Mouse (Mus musculus) embryo, embryonic 11 days (tissue): Measurements from ENCODE around the gene Polr1e.
A peak's percentile ranks its signal among the peaks of the same experiment; 100 is the strongest.
"Not testable (repeated sequence)": the region's sequence is repeated elsewhere in the genome, so short reads cannot be mapped to it uniquely, and the experiment has no call there.

Experiments
- DNase-seq: peaks from one replicate; pipeline ENCODE4 v3.0.0-alpha.2; 2015

The Polr1e gene

DNA sequence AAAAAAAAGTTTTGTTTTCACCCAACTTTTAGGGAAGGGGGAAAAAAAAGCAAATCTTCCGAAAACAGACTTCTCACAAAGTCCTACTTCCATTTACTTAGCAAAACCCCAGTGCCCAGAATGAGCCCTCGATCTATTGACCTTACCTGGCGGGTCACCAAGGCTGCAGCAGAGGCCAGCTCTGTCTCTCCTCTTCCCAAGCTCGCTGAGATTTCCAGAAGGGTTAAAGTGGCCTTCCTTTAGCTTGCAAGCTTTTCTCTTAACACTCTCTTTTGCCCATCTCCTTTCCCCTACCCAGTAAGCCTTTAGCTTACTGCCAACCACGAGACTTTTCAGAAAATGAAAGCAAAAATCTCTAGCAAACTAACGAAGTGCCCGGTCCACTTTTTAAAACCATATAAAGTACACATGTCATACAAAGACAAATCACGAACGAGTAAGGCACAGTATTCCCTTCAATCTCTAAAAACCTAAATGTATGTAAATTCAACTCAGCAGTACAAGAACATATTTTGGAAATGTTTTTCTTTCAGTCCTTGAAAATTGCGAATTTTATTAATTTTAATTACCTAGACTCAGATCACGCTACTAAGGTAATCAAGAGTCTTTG is 7.5 kb upstream of the Polr1e start:
- no peak for DNase-seq

DNA sequence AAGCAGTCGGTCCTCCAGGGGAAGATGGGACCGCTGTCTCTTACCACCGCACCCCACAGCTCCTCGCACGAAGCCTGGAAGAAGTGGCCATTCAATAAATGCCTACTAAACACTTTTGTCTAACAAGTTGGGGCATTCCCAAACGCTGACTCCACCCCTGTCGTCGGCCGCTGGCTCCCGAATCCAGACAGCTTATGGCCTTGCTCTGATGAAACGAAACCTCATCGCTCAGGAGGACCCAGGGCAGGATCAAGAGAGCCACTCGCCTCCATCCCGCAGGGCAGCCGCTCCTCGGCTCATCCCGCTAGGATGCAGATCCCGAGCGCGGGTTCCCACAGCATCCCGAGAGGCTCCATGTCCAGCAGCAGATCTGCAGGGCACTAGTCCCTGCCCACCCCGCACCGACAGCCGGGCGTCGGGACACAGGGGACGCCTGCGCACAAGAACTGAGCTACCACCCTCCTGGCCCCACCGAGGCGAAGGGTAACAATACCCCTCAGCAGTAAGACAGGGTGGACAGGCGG is 6.7 kb upstream of the Polr1e start:
- DNase-seq = no peak

DNA sequence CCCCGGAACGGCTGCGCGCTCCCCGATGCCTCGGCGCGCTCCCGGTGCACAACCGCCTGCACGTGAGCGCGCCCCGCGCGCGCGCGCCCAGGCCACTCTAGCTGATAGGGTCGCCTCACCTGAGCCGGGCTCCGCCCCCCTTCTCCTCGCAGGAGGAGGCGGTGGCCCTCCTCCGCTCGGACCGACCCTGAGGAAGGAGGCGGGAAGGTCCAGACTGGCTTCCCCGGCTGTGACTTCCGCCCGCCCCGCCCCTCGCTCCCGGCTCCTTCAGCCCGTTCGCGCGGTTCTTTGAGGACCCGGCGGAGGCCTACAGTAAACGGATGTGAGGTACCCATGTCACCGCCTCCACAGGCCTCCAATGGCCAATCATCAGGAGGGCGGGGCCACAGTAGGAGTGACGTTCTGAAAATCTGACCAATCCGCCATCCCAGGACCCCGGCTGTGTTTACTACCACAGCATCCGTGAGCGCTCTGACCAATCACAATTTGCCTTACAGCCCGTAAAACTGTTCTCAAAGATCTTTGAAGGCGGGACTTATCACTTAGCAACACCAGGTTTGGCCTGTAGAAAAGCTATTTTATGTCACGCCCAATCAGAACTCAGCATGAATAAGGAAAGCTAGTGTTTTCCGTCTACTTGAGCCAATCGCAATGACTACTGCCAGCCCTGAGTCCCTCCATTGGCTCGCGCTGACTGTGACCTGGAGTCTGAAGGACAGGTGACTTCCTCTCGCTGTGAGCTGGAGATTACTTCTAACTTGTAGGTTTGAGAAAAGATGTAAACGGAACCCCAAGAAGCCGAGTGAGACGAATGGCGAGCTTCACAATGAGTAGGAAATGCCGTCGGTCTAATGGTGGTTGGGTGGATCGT is 6.0 kb upstream of the Polr1e start, which contains the start of gene Zbtb5:
Zbtb5 (minus strand) TSS at position 308 of the 871 bp plus-strand sequence.
- DNase-seq = peak; percentile 100

DNA sequence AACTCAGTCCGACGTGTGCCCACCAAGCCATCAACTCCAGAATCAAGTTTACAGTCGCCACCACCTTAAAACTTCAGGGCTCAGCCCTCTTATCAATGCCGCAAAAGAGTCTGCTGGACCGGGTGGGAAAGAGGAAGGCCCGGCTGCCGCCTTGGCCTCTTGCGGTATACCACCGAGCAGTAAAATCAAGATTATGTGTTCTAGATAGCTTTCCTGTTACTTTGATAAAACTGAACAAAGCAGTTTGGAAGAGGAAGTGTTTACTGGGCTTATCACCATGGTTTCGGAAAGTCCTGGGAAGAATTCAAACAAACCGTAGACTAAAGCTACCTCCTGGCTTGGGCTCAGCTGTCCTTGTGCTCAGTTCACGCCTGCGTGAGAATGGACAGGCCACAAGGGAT is 5.4 kb upstream of the Polr1e start:
- DNase-seq = peak; percentile 14

DNA sequence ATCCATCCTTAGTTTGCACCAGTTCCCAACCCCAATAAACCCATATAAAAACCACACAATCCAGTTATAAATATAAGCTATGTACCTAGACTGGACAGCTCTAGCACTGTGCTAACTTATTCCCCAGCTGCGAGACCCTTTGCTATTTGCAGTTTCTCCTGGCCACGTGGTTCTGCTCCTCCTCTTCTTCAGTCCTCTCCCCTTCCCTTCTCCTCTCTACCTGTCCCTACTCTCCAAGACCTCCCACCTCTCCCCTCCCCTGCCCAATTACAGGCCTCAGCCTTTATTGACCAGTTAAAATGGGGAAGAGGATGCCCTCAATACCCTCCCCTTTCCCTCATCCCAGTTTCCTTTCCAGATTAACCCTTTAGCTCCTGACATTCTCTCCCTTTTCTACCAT is 4.8 kb upstream of the Polr1e start:
- no peak for DNase-seq

DNA sequence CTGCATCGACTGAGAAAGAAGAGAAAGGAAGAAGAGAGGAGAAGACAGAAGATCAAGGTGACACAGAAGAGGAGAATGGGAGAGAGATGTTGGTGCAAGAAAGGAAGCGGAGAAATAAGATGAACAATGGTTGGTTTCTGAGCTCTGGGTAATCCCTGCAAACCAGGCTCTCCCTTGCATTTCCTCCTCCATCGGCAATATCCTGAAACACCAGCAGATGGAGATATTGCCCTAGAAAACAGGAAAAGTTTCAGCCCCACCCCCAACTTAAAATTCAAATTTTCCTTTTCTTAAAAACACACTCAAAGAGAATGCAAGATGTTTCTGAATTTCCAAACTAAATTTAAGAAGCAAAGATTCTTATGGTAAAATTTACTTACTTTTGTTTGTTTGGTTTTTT is 2.8 kb upstream of the Polr1e start:
- peak; percentile 66 for DNase-seq

DNA sequence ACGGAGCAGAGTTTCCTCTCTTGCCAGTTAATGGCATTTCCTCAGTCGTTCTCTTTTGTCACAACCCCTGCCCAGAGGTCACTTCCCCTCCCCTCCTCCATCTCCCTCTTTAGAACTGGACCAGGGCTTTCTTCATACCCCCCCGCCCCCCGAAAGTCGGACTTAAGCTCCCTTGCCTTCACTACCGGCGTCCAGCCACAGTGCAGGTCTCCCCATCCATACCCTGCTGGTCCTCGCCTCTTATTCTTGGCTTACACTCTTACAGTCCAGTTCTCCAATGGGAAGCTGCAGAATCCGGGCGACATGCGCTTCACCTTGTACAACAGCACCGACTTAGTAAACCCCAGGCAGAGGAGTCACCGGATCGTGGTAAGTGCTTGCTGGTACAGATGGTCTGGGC is 626 bp downstream of the Polr1e start:
- DNase-seq = no peak

DNA sequence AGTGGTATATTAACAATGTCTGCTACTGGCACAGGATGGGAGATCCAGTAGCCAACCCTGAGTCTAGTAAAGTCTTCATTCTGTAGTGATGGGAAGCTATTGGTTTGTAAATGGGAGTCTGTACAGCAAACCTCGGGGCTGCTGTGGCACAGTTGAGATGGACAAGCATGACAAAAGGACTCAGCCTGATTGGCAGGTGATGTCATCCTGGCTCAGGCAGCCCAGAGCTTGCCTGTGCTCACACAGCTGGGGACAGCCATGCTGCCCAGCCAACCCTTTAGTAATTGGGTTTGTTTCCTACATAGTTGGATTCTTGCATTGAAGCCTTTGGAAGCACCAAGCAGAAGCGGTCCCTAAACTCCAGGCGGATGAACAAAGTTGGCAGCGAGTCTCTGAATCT is 8.1 kb downstream of the Polr1e start:
- no peak for DNase-seq

DNA sequence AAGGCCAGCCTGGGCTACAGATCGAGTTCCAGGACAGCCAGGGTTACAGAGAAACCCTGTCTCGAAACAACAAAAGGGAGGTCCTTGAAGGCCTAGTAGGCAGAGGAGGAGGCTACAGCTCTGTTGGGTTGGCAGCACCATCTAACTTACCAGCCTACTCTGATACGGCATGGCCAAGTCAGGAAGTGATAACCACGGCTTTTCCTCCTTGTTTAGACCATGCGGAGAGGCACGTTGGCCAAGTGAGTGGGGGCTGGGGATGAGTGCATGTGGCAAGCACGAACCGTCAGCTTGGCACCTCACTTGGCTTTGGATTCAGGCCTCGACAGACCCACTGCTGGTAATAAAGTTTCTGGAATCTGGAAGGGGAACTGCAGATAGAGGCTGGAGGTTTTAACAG is 14.2 kb downstream of the Polr1e start:
- DNase-seq = no peak

DNA sequence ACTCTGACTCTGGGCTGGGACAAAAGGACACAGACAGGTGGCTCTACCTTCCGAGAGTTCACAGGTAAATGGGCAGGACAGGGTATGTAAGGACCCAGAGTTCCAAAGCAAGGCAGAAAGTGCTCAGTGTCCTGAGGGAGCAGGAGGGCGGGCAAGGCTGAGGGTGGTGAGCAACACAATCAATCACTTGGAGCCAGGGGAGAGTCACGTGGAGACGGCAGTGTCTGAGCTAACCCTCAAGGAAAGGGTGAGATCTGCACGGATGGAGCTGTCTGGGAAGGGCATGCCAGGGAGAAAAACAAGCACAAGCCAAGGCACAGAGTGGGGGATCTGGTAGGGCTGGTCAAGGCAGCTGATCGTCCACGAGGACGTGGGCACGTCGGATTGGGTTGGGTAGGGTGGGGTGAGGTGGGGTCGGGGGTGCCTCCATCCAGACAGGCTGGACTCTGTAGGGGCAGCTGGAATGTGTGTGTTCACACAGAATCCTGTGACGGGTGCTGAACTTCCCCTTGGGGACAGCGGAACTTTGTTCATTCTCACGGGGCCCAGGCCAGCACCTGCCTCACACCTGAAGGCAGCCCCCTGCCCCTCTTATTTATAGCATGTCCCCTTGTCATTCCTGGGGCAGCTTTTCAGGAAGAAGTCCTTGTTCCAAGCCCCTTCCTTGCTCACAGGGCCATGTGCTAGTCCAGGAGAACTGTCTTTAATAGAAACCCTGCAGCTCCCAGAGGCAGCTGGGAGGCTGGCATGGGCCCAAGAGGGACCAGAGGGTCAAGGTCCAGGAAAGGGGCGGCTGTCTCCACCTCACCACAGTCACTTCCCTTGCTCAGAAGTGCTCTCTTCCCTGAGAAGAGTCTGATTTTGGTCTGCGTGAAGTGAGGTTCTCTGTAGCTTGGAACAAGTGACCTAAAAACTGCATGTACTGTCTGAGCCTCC is 16.6 kb downstream of the Polr1e start:
- no peak for DNase-seq

DNA sequence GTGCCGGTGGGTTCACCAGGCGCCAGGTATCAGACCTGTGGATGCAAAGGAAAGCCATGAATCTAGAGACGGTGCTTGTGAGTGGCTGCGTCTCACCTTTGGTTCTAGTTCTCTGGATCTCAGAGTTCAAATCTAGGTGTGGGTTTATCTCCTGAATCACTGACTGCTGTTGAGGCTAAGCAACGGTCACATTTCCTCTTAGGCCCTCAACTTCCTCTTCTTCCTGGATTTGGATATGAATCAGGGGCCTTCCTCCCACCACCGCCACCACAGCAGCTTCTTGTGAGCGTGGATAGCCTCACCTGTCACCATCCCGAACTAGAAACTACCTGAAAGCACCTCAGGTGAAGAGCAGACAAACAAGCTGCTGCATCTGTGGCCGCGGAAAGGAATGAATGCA is 17.7 kb downstream of the Polr1e start:
- no peak for DNase-seq

DNA sequence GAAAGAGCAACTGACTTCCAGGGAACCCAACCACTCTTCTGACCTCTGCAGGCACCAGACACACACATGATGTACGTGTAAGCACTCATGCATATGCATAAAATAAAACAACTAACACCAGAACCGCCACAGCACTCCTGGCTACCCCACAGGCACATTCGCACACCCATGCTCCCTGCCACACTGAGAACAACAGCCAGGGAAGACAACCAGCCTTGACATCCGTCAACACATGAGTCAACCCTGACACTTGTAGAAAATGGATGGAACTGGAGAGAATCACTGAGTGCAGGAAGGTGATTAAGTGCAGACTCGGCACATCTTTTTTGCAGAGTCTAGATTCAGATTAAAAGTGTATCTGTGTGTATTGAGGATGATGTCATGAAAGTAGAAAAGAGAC is 18.2 kb downstream of the Polr1e start:
- no peak for DNase-seq

DNA sequence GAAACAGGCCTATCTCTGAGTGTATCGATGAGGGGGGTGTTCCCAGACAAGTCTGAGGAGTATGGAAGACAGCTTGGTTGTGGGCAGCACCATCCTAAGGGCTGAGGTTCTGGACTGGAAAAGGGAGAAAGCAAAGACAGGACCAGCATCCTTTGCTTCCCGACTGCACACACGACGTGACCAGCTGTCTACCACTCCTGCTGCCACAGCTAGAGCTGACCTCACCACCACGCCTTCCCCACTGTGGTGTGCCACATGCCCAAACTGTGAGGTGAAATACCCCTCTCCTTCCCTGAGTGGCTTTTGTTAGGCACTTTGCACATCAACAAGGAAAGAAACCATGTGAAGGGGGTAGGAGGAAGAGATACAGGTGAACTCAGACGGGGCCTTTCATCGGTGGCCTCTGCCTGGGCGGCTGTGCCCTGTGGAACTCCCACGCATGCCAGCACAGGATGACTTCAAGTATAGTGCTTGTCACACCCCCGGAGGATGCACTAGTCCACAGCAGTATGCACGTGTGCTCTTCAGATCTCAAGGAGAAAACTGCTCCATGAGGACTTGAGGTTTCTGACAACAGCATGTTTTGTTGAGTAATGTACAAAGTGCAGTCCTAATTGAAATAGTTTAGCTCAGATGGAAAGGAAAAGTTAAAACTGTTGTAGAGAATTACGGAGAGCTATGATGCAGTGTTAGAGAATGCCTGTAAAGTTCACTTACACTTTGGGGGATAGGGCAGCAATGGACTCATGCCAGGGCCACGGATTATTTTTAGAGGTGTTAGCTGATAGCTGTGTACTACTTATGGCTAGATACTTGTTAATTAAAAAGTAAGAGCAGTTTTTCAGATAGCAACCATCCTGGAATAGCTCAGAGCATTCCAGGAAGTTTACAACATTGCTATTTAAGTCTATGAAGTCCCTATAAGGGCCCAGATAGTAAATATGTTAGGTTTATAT is 19.4 kb downstream of the Polr1e start:
- DNase-seq = no peak

DNA sequence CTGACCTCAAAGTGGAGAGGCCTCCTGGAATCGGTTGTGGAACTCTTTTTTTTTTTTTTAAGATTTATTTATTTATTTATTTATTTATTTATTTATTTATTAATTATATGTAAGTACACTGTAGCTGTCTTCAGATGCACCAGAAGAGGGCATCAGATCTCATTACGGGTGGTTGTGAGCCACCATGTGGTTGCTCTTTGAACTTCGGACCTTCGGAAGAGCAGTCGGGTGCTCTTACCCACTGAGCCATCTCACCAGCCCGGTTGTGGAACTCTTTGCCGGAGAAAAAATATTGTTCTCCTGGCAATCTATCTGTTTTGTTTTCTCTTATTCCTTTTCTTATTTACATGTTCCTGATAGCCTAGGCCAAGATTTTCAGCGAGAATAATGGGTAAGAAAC is 20.5 kb downstream of the Polr1e start:
- not testable (repeated sequence) for DNase-seq

DNA sequence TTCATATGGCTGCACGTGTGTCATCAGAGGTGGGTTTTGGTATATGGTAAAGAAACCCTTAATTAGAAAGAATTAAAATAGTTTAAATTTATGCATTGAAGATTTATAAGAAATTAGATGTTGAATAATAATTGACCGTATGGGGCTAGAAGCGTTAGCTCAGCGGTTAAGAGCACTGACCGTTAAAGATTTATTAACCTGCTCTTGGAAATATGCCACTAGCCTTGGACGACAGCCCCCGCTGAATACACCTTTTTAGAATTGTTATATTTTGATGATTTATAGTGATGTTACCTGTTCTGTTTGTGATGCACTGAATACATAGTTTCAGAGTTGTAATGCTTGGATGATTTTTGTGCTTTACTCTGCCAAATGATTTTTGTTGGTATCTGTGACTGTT is 21.2 kb downstream of the Polr1e start:
- DNase-seq = not testable (repeated sequence)

DNA sequence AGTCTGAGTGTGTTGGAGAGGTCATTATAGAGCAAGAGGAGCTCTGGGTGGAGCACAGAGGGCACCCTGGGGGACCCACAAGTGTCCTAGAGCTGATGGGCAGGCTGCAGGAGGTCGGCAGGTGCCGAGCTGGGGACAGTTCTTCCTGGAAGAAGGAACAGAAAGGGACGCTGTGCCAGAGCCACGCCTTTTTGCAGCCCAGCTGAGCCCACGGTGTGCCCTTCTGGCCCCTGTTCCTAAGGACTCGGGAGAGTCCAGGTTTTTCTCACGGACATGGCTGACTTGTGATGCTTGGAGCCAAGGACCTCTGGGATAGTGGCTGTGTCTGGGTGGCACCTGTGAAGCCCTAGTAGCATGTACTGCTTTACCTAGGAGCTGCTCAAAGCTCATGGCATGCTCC is 22.4 kb downstream of the Polr1e start:
- no peak for DNase-seq

DNA sequence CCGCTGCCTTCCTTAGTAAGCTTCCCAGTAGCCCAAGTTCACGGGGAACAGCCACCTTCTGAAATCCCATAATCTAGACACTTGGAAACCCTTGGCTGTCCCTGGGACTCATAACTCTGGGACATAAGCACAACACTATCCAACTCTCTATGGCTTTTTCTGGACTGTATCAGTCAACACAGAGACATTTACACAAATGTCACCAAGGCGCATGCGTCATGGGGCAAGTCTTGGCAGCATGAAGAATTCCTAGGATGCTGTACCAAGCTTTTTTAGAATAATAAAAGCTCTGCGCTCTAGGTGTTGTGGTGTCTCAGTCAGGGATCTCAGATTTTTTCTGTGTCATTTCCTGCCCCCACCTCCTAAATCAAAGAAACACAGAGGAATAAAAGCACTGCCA is 28.3 kb downstream of the Polr1e start:
- no peak for DNase-seq

DNA sequence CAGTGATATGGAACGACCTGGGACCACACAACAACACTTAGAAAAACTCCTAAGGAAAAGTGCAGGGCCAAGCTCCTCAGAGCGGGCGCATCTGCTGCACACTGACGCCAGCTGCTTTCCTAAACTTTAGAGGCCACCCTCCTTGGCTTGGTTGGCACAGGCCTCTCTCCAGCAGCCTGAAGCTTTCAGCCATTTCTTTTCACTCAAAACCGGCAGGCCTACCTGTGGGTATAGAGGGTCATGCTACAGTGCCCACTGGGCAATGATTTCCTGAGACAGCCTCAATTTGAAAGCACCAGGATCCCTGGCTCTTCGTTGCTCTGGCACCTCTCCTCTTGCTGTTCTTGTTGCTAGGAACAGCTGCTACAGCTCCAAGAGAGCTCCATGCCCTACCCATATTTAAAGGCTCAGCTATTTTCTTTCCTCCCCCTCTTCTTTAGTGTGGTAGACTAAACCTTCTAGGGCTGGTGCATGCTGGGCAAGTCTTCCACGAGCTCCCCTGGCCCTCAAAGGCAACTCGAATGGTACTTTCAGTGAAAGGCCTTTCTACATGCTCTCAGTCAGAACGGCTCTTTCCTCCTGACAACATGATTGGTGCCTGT is 29.0 kb downstream of the Polr1e start:
- DNase-seq = no peak

DNA sequence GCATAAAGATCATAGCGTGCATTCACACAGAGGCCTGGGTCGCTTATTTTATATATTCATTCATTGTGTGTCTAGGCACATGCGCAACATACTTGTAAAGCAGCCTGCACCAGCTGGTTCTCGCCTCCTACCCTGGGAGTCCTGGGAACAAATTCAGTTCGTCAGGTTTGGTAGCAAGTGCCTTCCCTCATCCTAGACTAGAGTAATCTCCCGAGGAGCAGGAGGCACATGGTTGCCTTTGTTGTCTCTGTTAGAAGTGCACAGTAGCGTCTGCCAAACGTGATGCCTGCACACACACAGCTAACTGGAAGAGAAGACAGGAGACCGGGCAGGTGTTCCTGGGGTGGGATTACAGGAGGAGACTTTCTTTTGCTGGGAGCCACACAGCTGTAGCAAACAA is 29.6 kb downstream of the Polr1e start:
- DNase-seq = no peak

DNA sequence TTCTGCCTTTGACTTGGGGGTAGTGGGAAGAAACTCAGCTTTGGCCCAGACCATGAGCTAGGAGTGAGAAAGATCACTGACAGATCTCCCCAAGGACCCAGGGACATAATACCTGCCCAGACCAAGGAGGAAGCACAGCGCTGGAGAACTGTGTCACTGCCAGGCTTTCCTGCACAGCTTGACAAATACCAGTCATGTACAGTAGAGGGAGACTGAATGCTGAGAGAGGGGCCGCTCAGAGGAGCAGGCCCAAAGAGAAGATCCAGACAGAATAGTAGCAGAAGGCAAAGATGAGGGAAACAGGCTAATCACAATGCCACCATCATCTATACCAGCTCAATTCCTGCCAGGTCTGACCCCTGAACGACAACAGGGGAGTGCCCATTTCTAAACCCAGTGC is 36.5 kb downstream of the Polr1e start:
- peak; percentile 12 for DNase-seq

DNA sequence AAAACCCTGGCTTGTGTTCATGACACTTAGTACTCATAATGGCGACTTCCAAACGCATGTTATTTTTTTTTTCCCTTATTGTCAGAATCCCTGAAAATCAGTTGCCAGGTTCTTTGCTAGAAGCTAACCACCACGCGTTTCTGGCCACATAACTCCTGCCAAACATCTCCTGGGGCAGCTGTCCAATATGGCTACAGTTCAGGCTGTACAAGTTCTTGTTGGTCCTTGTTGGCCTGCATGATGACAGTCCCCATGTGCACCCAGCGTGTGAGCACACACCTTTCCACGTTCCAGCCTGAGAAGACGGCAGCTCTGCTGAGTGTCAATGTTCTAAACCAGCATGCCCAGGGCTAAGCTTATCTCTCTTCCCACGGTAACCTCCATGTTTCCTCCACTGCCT is 37.1 kb downstream of the Polr1e start:
- DNase-seq = no peak

DNA sequence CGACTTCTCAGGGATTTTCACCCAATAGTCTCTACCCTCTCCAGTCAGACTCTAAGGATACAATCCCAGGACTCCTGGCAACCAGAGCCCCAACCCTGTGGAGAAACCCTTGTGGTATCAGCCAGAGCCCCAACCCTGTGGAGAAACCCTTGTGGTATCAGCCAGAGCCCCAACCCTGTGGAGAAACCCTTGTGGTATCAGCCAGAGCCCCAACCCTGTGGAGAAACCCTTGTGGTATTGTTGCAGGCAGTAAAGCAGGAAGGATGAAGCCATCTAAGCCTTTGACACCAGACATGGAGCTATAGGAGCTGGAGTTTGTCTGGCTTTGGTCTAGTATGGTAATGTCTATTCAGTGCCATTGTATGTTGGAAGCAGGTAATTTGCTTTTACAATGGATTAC is 45.5 kb downstream of the Polr1e start:
- DNase-seq = not testable (repeated sequence)
